Mouse (Mus musculus): ENCODE data around the gene Zfp36l3. TPM values are rescaled to one million over a fixed set of nuclear protein-coding genes. Genes with fewer than 3 reads are reported as not detected.
"Not testable (repeated sequence)": the region's sequence is repeated elsewhere in the genome, so short reads cannot be mapped to it uniquely, and the experiment has no call there.

Zfp36l3 gene
- not detected in 2 replicates for polyA plus RNA-seq (2011; ENCODE audit: insufficient read depth, insufficient read length, low replicate concordance, missing spikeins)

GRCm38 (mm10) chrX:53776276-53776675 is at the start of gene Zfp36l3:
Gene Zfp36l3 (minus strand): TSS chrX:53776394.
- Histone ChIP-seq H3K4me1 (ENCODE audit: control insufficient read depth, insufficient read depth, low read length) (no peaks in the 10 kb centered on the region), H3K4me3 (replicated peaks; ENCODE audit: control insufficient read depth, low read depth, low read length) (no peak within 1 kb of the TSS), H3K27ac (ENCODE audit: control insufficient read depth, insufficient read depth, low read depth, low read length, poor library complexity) (no peak within 1 kb of the TSS)
- 90% methylated on average over 12 of the region's 12 CpGs for WGBS
- no peak for TF ChIP-seq CTCF (IDR thresholded peaks at IDR 0.05; ENCODE audit: control insufficient read depth, insufficient read depth, low read length)
- no peak for TF ChIP-seq POLR2A (IDR thresholded peaks at IDR 0.05; ENCODE audit: borderline replicate concordance, control insufficient read depth, low read depth, low read length)

GRCm38 (mm10) chrX:53799074-53799473 is 22.9 kb upstream of the Zfp36l3 start:
- 30% methylated on average over 3 of the region's 3 CpGs for WGBS
- Histone ChIP-seq H3K4me1 (ENCODE audit: control insufficient read depth, insufficient read depth, low read length) (no peaks in the 10 kb centered on the region), H3K27ac (ENCODE audit: control insufficient read depth, insufficient read depth, low read depth, low read length, poor library complexity) (no peak overlapping the region), H3K4me3 (replicated peaks; ENCODE audit: control insufficient read depth, low read depth, low read length) (no peak overlapping the region)
- TF ChIP-seq POLR2A (IDR thresholded peaks at IDR 0.05; ENCODE audit: borderline replicate concordance, control insufficient read depth, low read depth, low read length): no peak
- no peak for TF ChIP-seq CTCF (IDR thresholded peaks at IDR 0.05; ENCODE audit: control insufficient read depth, insufficient read depth, low read length)

- not testable (repeated sequence) for H3K27ac ChIP-seq (ENCODE audit: control insufficient read depth, insufficient read depth, low read depth, low read length, poor library complexity); H3K4me1 ChIP-seq (ENCODE audit: control insufficient read depth, insufficient read depth, low read length); H3K4me3 ChIP-seq (replicated peaks; ENCODE audit: control insufficient read depth, low read depth, low read length)
- WGBS: 79% methylated on average over 11 of the region's 11 CpGs
Observed at GRCm38 (mm10) chrX:53797519-53797918, 21.3 kb upstream of the Zfp36l3 start, which contains the start of gene Xlr. Gene Xlr (minus strand): TSS chrX:53797706.

- H3K27ac ChIP-seq (ENCODE audit: control insufficient read depth, insufficient read depth, low read depth, low read length, poor library complexity): no peak within 1 kb of the TSS
- H3K4me3 ChIP-seq (replicated peaks; ENCODE audit: control insufficient read depth, low read depth, low read length): no peak within 1 kb of the TSS
- H3K4me1 ChIP-seq (ENCODE audit: control insufficient read depth, insufficient read depth, low read length): no peaks in the 10 kb centered on the region
- TF ChIP-seq POLR2A (IDR thresholded peaks at IDR 0.05; ENCODE audit: borderline replicate concordance, control insufficient read depth, low read depth, low read length): no peak
- no peak for TF ChIP-seq CTCF (IDR thresholded peaks at IDR 0.05; ENCODE audit: control insufficient read depth, insufficient read depth, low read length)
- WGBS: 89% methylated on average over 16 of the region's 16 CpGs
Observed at GRCm38 (mm10) chrX:53757736-53758135, 18.5 kb downstream of the Zfp36l3 start, which contains the start of gene 1700013H16Rik. Gene 1700013H16Rik (minus strand): TSS chrX:53757831.

GRCm38 (mm10) chrX:53752851-53753250 is 23.3 kb downstream of the Zfp36l3 start:
- Histone ChIP-seq H3K27ac (ENCODE audit: control insufficient read depth, insufficient read depth, low read depth, low read length, poor library complexity) (no peak overlapping the region), H3K4me3 (replicated peaks; ENCODE audit: control insufficient read depth, low read depth, low read length) (no peak overlapping the region), H3K4me1 (ENCODE audit: control insufficient read depth, insufficient read depth, low read length) (no peaks in the 10 kb centered on the region)
- WGBS: 65% methylated on average over 1 of the region's 1 CpGs
- no peak for TF ChIP-seq CTCF (IDR thresholded peaks at IDR 0.05; ENCODE audit: control insufficient read depth, insufficient read depth, low read length)

- Histone ChIP-seq H3K27ac (ENCODE audit: control insufficient read depth, insufficient read depth, low read depth, low read length, poor library complexity) (no peak overlapping the region), H3K4me1 (ENCODE audit: control insufficient read depth, insufficient read depth, low read length) (no peaks in the 10 kb centered on the region), H3K4me3 (replicated peaks; ENCODE audit: control insufficient read depth, low read depth, low read length) (no peak overlapping the region)
- no peak for TF ChIP-seq CTCF (IDR thresholded peaks at IDR 0.05; ENCODE audit: control insufficient read depth, insufficient read depth, low read length)
- TF ChIP-seq POLR2A (IDR thresholded peaks at IDR 0.05; ENCODE audit: borderline replicate concordance, control insufficient read depth, low read depth, low read length): no peak
- 66% methylated on average over 2 of the region's 2 CpGs for WGBS
Observed at GRCm38 (mm10) chrX:53728967-53729366, 47.2 kb downstream of the Zfp36l3 start.

- 74% methylated on average over 11 of the region's 11 CpGs for WGBS
- TF ChIP-seq CTCF (IDR thresholded peaks at IDR 0.05; ENCODE audit: control insufficient read depth, insufficient read depth, low read length): no peak
- no peak for TF ChIP-seq POLR2A (IDR thresholded peaks at IDR 0.05; ENCODE audit: borderline replicate concordance, control insufficient read depth, low read depth, low read length)
- Histone ChIP-seq H3K4me1 (ENCODE audit: control insufficient read depth, insufficient read depth, low read length) (no peaks in the 10 kb centered on the region), H3K4me3 (replicated peaks; ENCODE audit: control insufficient read depth, low read depth, low read length) (no peak within 1 kb of the TSS), H3K27ac (ENCODE audit: control insufficient read depth, insufficient read depth, low read depth, low read length, poor library complexity) (no peak within 1 kb of the TSS)
Observed at GRCm38 (mm10) chrX:53724596-53724995, 51.6 kb downstream of the Zfp36l3 start, which contains the start of gene 4930502E18Rik. Gene 4930502E18Rik (plus strand): TSS chrX:53724826.

Other genes with a start within 250 kb of the Zfp36l3 start
- gene Rtl8c, start 168.4 kb downstream of the Zfp36l3 start, polyA plus RNA-seq (2011; ENCODE audit: insufficient read depth, insufficient read length, low replicate concordance, missing spikeins): 3.4 and 5.6 TPM in 2 replicates
- not detected in 2 replicates for gene Gm14597, start 167.4 kb downstream of the Zfp36l3 start, polyA plus RNA-seq (2011; ENCODE audit: insufficient read depth, insufficient read length, low replicate concordance, missing spikeins)
- 13.9 TPM in 1 of 2 replicates, not detected in the other for gene Rtl8a, start 132.7 kb downstream of the Zfp36l3 start, polyA plus RNA-seq (2011; ENCODE audit: insufficient read depth, insufficient read length, low replicate concordance, missing spikeins)
- gene Rtl8b, start 106.0 kb downstream of the Zfp36l3 start, polyA plus RNA-seq (2011; ENCODE audit: insufficient read depth, insufficient read length, low replicate concordance, missing spikeins): 13.9 TPM in 1 of 2 replicates, not detected in the other
- gene 4930502E18Rik, start 51.6 kb downstream of the Zfp36l3 start, polyA plus RNA-seq (2011; ENCODE audit: insufficient read depth, insufficient read length, low replicate concordance, missing spikeins): not detected in 2 replicates
- not detected in 2 replicates for gene 1700013H16Rik, start 18.6 kb downstream of the Zfp36l3 start, polyA plus RNA-seq (2011; ENCODE audit: insufficient read depth, insufficient read length, low replicate concordance, missing spikeins)
- gene Xlr, start 21.3 kb upstream of the Zfp36l3 start, polyA plus RNA-seq (2011; ENCODE audit: insufficient read depth, insufficient read length, low replicate concordance, missing spikeins): not detected in 2 replicates